Mouse (Mus musculus) kidney, adult 2 months (tissue): ENCODE measurements at regions not wholly inside any gene's neighbourhood (a gene's known extent, or its start where the extent isn't known, plus 50 kb on each side); places are given as distances from the start of the nearest gene placed in this dataset.

Experiments used
- CTCF ChIP-seq: fragments of 200-500 bp; conservative IDR thresholded peaks from 2 replicates; pipeline ENCODE4 v1.5.1; 2011; ENCODE audit warnings: low read depth, mild to moderate bottlenecking, control low read depth, low read length, moderate library complexity, mixed read lengths; ENCODE audit not compliant: insufficient read depth, insufficient read length
- POLR2A ChIP-seq: fragments of 200-500 bp; IDR thresholded peaks from one replicate; pipeline ENCODE4 v1.6.1; 2011; ENCODE audit warnings: low read depth, low read length, control low read depth

- TF ChIP-seq POLR2A (no peak), CTCF (no peak)
These were observed 87.4 kb upstream of the Shisa3 start for GRCm38 (mm10) chr5:67520251-67520650.
